Mouse (Mus musculus) gonadal fat pad, adult 2 months (tissue): Measurements from ENCODE around the gene Fbxo21. TPM values are rescaled to one million over a fixed set of nuclear protein-coding genes. Genes with fewer than 3 reads are reported as not detected.

Experiments
- DNase-seq: peaks from one replicate; pipeline ENCODE4 v3.0.0-alpha.2; 2012; ENCODE audit warnings: low read depth
- polyA plus RNA-seq: library from polyadenylated mRNA; depleted of rRNA; stranded (reverse); fragments of >200 nt; gene quantifications from 2 replicates; pipeline ENCODE4 v1.2.3, GENCODE M21; 2012; rRNA removed

Fbxo21 gene
- 46.0 and 54.1 TPM in 2 replicates for polyA plus RNA-seq

DNA sequence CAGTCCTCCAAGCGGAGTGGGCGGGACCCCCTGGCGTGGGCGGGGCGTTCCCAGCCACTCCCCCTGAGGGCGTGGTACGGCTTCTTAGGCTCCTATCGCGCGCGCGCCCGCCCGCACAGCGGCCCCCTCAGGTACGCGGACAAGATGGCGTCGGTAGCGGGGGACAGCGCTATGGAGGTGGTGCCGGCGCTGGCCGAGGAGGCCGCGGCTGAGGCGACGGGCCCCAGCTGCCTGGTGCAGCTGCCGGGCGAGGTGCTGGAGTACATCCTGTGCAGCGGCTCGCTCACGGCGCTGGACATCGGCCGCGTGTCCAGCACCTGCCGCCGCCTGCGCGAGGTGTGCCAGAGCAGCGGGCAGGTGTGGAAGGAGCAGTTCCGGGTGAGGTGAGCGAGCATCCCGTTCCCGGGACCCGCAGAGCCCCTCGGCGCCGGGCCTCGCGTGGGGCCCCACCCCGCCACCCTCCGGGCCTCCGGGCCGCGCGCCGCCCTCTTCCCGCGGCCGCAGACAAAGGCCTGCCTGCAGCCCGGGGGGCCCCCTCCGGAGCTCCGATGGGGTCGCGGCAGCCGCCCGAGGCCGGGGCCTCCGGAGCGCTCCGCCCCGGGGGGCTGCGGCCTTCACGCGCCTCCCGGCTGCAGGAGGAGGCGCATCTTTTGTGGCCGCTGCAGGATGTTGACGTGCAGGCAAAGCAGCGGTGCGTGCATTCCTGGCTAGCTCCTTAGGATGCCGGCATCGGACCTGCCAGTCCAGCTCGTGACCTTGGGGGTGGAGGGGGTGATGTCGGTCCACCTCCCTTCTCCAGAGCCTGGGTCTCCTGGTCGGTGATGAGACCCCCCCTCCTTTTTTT is at the start of gene Fbxo21:
Gene Fbxo21, plus strand, starts transcription at position 74 of the 844 bp plus-strand sequence.
- no peak for DNase-seq

DNA sequence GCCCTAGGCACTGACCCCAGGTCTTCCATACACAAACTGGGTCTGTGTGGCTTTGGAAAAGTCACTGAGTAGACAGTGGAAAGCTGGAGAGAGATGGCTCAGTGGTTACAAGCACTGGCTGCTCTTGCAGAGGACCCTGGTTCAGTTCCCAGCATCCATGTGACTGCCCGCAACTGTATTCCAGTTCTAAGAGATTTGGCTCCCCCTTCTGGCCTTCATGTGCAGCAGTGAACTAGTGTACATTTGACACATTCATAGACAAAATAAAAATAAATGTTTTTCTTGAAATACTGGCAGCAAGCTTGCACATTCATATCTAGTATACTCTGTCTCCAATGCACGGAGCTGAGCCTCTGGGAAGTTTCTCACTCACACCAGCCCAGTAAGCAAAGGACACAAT is 48.0 kb upstream of the Fbxo21 start:
- DNase-seq, result no peak

DNA sequence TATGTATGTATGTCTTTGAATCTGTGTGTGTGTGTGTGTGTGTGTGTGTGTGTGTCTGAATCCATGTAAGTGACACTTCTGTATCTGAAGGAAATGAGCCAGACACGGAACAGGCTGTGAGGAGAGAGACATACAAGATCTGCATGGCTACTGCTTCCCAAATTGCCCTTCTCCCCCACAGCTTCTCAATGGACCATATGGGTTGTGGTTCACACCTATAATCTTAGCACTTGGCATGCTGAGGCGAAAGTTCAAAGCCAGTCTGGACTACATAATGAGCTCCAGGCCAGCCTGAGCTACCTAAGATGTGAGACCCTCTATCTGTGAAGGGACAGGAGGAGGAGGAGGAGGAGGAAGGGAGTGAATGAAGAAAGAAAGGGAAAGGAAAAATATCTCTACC is 44.3 kb upstream of the Fbxo21 start:
- no peak for DNase-seq

DNA sequence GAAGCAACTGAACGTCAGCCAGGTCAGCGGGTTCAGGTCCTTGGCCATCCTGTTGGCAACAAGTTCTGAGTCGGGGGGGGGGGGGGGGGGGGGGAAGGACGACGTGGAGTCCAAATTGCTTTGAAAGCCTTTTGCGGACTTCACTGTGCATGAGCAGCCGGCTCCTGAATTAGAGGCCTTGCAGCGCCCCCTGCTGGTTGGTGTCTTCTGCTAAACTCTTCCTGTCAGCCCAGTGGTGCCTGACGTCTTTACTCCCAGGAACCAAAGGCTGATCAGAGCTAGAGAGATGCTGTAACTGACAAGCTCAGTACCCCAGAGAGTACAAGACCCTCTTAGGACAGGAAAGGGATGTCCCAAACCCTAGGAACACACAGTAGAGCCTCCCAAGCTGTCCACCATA is 43.7 kb upstream of the Fbxo21 start:
- DNase-seq, result no peak

DNA sequence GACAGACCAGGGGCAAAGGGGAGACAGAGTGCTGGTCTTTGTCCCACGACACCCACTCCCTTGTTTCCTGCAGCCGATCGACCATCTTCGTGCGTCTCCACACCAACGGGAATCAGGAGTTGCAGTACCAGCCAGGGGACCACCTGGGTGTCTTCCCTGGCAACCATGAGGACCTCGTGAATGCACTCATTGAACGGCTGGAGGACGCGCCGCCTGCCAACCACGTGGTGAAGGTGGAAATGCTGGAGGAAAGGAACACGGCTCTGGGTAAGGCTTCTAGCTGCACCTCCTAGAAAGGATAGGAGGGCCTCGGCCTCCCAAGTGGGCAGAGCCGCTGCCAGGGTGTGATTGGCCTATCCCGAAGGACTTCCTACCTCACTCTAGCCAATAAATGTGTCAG is 40.2 kb upstream of the Fbxo21 start:
- no peak for DNase-seq

DNA sequence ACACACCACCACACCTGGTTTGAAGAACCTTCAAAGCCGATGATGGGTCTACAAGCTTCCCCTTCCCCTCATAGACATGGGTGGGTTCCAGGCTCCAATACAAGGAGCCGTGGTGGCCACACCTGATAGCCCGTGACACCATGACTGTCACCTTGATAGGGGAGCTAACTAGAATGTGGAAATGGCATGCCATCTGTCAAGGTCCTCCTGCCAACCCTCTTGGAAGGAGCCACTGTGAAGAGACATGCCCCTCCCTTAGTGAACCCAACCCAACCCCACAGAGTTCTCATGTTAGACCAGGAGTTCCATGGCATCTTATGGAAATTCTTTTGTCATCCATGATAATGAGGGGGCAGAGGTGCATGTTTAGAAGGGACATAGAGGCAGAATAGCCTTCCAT is 39.3 kb upstream of the Fbxo21 start:
- DNase-seq, result no peak

DNA sequence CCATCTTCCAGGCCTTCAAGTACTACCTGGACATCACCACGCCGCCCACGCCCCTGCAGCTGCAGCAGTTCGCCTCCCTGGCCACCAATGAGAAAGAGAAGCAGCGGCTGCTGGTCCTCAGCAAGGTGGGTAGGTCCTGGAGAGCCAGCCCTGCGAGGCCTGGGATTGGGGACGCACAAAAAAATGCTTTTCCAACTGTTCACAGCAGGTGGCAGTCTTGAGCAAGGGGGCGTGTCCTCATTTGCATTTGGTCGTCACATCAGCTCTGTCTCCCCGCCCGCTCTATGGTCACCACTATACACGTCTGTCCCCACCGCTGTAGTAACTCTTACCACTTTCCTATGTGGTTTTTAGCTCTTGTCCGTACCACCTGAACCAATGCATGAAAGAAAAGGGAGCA is 38.3 kb upstream of the Fbxo21 start:
- DNase-seq, result no peak

DNA sequence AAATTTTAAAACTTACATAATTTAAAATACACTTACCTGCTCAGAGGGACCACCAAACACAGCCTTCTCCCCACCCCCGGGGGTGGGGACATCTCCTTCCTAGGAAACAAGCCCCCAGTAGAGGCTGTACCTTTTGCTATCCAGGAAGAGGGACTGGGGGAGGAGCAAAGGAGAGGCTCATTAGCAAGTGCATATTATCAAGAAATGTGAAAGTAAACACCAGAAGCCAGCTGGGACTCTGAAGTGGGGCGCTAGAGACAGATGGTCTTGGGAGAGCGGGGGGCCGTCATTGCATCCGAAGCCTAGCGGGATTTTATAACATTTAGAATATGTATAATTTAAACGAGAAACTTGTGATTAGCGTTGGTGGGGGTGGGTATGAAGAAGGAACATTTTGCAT is 37.1 kb upstream of the Fbxo21 start:
- DNase-seq, result no peak

DNA sequence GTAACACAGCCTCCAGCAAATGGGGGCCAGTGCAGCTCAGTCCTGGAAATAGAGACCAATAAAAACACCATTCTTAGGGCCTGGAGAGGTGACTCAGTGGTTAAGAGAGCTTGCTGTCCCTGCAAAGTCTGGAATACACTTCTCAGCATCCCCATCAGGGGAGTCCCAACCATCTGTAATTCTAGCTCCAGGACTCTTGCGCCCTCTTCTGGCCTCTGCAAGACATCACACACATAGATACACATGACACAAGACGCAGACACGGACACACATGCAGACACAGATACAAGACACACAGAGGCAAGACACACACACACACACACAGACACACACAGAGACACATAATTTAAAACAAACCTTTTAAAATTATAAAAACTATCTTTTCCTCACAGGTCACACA is 35.0 kb upstream of the Fbxo21 start:
- no peak for DNase-seq

DNA sequence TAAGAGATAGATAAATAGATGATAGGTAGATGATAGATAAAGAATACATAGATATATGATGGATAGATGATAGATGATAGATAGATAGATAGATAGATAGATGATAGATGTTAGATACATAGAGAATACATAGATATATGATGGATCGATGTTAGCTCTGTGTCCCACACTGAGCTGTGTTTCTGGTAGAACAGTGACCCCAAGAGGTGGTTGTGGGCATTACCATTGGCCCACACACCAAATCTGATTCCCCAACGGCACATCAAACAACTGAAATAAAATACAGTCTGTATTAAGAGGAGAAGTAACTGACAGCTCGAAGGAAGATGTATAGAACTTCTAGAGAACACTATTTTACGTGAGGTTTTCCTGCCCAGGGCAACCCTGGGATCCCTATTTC is 29.9 kb upstream of the Fbxo21 start:
- DNase-seq, result no peak

DNA sequence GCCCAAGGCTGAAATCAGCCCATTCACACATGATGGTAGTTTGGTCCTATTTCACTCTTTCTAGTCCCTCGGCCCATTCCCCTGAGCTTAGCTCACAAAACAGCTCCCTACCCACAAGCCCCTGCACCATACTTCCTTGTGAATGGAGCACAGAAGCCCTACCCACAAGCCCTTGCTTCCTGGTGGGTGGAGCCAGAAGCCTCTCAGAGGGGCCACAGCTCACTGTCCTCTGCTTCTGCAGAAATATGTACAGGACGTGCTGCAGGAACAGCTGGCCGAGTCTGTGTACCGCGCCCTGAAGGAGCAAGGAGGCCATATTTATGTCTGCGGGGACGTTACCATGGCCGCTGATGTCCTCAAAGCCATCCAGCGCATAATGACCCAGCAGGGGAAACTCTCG is 27.1 kb upstream of the Fbxo21 start:
- DNase-seq, result no peak

DNA sequence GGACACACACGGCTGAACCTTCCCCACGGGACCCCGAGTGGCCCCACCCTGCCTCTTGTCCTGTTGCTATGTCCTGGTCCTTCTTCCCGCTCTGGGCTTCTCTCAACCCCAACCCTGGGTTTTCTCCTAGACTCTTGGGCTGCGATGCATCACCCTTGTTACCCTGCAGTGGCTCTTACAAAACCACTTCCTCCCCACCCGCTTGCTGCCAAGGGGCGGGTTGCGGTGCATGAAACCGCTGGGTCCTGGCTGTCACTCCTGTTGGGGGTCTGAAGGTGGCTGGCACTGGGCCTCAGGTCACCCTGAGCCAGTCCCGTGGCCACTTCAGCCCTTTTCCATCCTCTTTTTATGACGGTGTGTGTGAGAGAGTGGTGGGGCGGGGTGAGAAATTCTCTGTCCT is 22.6 kb upstream of the Fbxo21 start:
- no peak for DNase-seq

DNA sequence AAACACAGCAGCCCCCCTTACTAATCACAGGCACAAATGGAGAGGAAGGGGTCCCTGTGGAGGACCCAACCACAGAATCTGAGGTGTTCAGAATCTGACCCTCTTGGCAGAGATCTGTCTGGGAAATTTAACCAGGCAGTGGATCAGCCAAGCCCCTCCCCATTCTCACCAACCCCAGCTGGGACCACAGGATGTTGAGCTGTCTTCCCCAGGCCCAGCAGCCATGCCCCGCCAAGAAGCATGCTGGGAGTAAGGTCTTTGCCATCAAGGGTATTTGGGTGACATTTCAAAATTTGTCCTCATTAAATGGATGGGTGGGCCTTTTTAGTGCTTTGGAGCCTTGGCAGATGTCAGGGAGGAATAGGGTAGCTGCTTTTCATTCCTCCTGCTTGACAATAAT is 22.1 kb upstream of the Fbxo21 start:
- no peak for DNase-seq

DNA sequence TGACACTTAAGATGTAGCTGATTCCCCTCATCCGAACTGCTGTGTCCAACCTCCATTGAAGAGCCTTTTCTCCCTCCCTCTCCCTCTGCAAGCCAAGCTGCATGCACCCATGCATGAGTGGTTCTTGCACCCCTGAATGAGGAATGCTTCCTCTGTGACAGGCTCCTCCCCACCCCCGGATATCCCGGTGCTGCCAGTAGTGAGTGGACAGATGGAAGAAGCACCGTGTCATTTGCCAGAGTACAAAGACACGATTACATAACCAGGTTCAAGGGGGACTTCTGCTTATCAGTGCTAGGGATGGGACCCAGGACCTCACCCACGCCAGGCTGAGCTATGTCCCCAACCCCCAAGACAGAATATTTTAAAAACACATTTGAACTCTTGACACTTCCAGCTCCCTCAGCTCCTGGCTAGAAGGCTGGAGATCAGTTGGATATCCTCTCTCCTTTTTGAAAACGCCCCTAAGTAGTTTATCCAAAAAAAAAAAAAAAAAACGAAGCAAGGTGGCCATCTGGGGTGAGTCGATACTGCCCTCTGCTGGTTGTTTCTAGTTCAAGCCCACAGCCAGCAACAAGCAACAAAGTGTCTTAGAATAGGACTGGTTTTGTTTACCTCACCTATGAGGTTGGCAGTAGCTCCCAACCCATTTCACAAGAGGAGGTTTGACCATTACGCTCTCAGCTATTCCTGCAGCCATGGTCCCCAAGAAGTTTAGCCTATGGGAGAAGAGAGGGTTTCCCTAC is 20.7 kb upstream of the Fbxo21 start:
- DNase-seq, result no peak

DNA sequence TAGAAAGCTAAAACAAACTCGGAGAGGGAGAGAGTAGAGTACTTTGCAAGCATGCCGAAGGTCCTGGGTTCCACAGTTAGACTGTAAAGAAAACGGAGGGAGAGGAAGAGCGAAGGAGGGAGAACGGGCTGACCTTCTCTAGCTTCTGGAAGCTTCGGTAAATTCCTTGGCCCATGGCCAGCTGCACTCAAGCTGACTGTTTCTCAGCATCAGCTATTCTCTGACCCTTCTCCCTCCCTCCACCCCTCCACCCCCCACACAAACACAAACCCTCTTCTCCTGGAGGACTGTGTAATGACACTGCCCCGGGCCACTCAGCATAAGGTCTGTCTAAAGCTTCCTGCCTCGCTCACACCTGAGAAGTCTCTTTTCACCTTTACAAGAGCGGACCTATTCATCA is 11.8 kb upstream of the Fbxo21 start:
- no peak for DNase-seq

DNA sequence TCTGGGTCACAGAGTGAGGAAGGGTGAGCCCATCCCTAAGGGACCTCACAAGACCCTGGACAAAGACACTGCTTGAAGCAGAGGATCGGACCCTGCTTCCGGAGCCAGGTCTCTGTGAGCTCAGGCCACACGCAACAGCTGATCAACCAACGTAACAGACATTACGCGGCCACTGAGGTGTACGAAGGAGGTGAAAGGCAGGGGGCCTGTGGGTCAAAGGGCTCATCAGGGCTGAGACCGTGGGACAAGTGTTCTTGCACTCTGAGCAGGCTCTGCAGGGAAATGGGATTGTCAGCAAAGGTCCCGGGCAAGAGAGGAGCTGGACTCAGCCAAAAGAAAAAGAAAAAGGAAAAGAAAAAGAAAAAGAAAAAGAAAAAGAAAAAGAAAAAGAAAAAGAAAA is 9.6 kb upstream of the Fbxo21 start:
- no peak for DNase-seq

DNA sequence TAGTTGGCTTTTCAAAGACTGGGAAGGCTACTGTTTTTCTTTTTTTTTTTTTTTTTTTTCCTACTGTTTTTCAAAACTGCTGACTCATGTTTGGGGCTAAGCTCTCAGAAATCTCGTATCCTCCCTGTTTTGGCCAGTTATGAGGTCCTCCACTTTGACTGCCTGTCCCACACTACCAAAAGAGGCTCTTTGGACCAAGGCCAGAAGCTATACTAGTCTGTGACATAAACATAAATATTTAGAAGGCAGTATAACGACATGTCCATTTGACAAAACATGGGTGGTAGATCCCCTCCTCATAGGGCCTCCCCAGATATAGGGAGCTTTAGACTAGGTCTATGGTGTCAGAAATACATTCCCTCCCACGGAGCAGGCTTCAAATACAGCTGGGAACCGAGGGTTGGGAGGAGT is 8.9 kb upstream of the Fbxo21 start:
- DNase-seq, result no peak

DNA sequence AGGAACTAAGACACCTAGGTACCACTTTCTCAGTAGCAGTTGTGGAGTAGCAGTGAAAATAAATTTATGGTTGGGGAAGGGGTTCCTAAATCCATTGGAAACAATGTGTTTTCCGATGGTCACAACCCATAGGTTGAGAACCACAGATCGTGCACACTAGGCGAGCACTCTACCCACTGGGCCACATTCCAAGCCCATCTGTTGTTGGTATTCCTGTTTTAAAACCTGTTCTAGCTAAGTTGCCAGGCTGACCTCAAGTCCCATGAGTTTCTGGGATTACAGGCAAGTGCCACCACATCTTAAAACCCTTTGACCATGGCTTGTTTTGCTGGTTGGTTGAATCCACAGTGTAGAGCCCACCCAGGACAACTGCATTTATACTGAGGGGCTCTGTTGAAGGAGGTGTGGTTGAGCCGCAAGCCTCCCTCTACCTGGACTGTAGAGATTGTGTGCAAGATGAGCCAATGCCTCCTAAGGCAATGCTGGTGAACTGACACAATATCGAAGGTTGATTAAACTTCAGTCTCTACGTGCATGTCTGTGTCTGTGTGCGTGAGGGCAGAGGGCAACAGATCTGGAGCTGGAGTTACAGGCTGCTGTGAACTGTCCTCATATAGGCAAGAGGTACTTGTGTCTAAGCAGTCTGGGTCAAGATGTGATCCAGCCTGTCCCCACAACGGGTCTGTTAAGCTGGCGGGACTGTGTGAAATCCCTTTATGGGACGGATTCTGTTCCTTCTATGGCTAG is 6.7 kb upstream of the Fbxo21 start:
- no peak for DNase-seq

DNA sequence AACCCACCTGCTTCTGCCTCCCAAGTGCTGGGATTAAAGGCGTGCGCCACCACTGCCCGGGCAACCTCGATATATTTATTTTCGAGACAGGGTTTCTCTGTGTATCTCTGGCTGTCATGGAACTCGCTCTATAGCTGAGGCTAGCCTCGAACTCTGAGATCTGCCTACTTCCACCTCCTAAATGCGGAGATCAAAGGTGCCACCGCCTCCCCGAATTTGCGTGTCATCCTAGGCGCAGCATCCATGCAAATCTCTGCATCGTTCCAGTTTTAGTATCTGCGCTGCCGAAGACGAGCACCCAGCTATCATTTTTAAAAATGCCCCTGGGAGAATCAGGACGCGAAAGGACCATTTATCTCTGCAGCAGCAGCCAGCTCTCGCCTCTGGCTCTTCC is 270 bp upstream of the Fbxo21 start:
- no peak for DNase-seq

DNA sequence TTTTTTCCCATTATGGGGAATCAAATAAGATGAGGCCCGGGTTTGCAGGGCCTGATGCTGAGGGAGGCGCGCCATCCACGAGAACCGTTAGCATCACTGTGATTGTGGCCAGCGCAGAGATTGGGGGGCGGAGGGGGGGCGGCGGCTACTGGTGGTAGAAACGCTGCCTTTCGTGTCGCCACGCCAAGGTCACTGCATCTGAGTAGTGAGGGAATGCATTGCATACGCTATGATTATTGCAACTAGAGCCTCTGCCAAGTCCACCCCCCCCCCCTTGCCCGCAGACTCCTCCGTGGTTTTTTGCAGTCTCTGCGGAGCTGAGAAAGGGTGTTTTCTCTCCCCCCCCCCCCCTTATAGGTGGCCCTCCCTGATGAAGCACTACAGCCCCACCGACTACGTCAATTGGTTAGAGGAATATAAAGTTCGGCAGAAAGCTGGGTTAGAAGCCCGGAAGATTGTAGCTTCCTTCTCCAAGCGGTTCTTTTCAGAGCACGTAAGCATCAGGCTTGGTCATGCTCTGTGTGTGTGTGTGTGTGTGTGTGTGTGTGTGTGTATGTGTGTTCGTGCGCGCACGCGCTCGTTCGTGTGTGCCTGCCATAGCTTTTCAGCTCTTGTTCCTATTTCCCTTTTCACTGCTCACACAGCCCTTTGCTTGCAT is 1.1 kb downstream of the Fbxo21 start:
- DNase-seq, result no peak

DNA sequence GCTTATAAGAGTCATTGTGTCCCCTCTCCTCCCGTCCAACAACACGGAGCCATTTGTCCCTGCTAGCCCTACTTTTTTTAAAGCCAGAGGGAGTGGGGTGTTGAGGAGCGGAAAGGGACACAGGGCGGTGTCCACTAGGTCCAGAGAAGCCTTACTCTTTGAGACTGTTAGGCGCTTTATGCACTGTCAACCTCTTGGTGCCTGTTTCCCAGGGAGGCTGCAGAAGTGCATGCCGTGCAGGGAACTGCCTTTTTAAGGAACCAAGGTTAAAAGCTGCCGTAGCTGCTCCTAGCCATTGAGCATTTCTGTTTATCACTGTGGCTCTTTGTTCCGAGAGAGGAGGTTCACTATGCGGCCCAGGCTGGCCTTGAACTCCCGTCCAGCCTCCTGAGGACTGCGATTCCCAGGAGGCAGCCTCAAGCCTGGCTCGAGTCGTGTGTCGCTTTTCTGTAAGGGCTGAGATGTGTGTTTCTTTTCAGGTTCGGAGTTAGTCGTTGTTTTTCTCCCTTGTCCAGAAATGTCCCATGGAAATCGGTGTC is 1.7 kb downstream of the Fbxo21 start:
- no peak for DNase-seq

DNA sequence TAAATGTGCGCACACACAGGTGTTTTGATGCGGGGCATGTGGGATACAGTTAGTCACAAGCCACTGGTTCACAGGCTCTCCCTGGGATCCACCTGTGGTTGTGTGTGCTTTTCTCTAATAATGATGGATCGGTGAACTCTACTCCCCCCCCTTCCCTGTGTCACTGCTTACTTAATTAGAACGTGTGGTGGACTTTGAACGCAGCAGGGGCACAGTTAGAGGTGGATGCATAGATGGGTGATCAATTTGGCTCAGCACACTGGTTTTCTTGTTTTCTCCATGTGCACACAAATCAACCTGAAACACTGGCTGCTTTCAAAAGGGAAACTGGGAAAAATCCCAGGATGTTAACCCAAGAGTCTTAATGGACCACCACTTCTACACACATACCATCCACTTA is 2.6 kb downstream of the Fbxo21 start:
- no peak for DNase-seq
